Mouse (Mus musculus): ENCODE measurements at regions not wholly inside any gene's neighbourhood (a gene's known extent, or its start where the extent isn't known, plus 50 kb on each side); places are given as distances from the start of the nearest gene placed in this dataset.

DNA sequence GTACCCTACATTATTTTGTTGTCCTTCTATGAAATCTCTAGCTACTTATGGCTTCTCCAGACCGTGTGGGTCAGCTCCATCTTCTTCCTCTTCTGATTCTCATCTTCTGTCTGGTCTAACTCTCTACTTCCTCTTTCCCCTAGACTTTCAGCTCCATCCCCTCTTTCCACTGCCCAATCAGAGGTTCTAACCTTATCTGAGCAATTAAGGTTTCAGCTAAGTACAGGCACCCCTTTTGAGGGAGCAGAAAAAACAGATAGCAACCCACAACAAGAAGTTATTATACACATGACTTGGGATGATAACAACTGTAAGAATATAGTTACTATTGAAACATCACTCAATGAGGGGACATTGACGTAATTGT is 136.8 kb upstream of the Meis1 start:
- H3K27me3 ChIP-seq (ENCODE audit: insufficient read depth, poor library complexity, severe bottlenecking): no peaks in the 10 kb centered on the region
- H3K9me3 ChIP-seq: no peaks in the 10 kb centered on the region
- no peaks in the 10 kb centered on the region for H3K36me3 ChIP-seq
- H3K27ac ChIP-seq: no peak overlapping the region
- no peak for DNase-seq (ENCODE audit: low spot score)
- peaks cover 10% of the 10 kb centered on the region; the same call in 1 of the 2 replicates for H3K4me1 ChIP-seq (replicated peaks)
- WGBS: 88% methylated on average over 2 of the region's 2 CpGs
- no peak overlapping the region for H3K4me3 ChIP-seq

DNA sequence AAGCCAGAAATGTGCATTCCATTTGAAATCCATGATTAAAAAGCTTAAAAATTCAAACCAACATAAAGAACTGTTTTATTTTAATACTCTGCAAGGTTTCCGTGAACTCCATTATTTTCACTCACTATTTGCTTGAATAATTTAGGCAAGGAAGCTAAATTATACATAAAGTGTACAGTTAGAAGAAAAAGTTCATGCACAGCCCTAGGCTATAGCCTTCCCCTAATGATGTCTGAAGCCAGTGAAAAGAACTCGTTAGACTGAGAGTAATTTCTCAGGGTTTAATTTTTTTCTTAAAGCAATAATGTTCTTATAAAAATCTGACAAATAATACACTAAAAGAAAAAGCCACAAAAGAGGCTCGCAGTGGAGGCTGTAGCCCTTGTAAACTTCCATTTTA is 141.4 kb upstream of the Meis1 start:
- H3K27ac ChIP-seq: no peak overlapping the region
- no peaks in the 10 kb centered on the region for H3K36me3 ChIP-seq
- no peak for DNase-seq (ENCODE audit: low spot score)
- no peaks in the 10 kb centered on the region for H3K27me3 ChIP-seq (ENCODE audit: insufficient read depth, poor library complexity, severe bottlenecking)
- WGBS: 65% methylated on average over 3 of the region's 3 CpGs
- no peak overlapping the region for H3K4me3 ChIP-seq
- H3K9me3 ChIP-seq: no peaks in the 10 kb centered on the region
- H3K4me1 ChIP-seq (replicated peaks): peaks cover 12% of the 10 kb centered on the region; the same call in 1 of the 2 replicates

GRCm38 (mm10) chr11:19160669-19161068 is 141.9 kb upstream of the Meis1 start:
- peaks cover 12% of the 10 kb centered on the region; the same call in 1 of the 2 replicates for H3K4me1 ChIP-seq (replicated peaks)
- no peaks in the 10 kb centered on the region for H3K27me3 ChIP-seq (ENCODE audit: insufficient read depth, poor library complexity, severe bottlenecking)
- no peak overlapping the region for H3K27ac ChIP-seq
- H3K4me3 ChIP-seq: no peak overlapping the region
- H3K36me3 ChIP-seq: no peaks in the 10 kb centered on the region
- no peak for DNase-seq (ENCODE audit: low spot score)
- 34% methylated on average over 5 of the region's 5 CpGs for WGBS
- no peaks in the 10 kb centered on the region for H3K9me3 ChIP-seq

DNA sequence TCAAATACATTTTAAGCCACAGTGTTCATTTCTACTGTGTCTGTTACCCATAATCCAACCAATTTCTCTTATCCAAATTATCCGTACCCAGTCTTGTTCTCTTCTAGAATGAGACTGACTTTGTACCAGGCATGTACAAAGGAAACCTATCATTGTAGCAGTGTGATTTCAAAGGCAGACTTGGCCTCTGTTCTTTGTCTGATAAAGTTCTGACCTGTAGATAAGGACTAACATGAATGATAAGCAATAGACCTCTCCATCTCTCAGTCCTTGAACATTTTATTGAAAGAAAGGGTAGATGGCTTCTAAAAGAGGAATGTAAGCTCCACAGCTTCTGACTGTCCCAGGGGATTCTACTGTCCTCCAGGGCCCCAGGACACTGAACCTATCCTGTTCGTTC is 152.2 kb upstream of the Meis1 start:
- H3K27ac ChIP-seq: no peak overlapping the region
- 82% methylated on average over 2 of the region's 2 CpGs for WGBS
- no peak for DNase-seq (ENCODE audit: low spot score)
- H3K9me3 ChIP-seq: no peaks in the 10 kb centered on the region
- H3K27me3 ChIP-seq (ENCODE audit: insufficient read depth, poor library complexity, severe bottlenecking): no peaks in the 10 kb centered on the region
- 0 out of 2 replicates have a peak, but pooled peaks cover 6% of the 10 kb centered on the region for H3K4me1 ChIP-seq (replicated peaks)
- no peak overlapping the region for H3K4me3 ChIP-seq
- H3K36me3 ChIP-seq: no peaks in the 10 kb centered on the region

DNA sequence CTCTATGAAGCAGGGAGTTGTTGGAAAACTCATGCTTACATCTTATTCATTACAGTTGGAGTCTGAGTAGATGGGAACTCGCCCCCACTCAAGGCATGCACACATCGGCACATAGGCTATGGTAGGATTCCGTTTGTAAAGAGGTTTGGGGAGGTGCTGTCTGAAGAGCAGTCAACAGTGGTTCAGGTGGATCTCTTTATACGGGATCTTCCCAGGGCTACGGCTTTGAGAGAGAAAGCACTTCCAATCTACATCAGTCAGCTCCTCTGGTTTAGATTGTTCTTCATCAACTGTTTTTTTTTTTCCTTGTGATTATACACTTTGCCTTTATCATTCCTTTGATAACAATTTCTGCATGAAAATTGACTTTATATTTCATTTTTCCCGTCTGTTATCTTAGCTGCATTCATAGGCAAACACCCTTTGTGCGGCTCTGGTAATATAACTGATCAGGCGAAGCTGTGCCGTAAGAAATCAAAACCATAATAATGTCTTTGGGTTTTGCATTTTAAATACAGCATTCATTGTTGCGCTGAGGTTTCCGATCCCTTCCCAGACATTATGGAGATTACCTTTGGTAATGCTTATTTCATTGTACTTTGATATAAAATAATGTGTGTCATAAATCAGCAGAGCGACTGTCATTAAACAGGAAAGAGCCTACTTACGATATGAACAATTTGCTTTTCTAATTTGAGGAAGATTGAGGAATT is 155.7 kb upstream of the Meis1 start:
- DNase-seq (ENCODE audit: low spot score): no peak
- Histone ChIP-seq H3K4me3 (no peak overlapping the region), H3K36me3 (no peaks in the 10 kb centered on the region), H3K9me3 (no peaks in the 10 kb centered on the region), H3K27ac (no peak overlapping the region), H3K4me1 (replicated peaks) (0 out of 2 replicates have a peak, but pooled peaks cover 6% of the 10 kb centered on the region), H3K27me3 (ENCODE audit: insufficient read depth, poor library complexity, severe bottlenecking) (no peaks in the 10 kb centered on the region)
- 89% methylated on average over 13 of the region's 13 CpGs for WGBS

GRCm38 (mm10) chr11:19179290-19179689 is 160.5 kb upstream of the Meis1 start:
- H3K4me3 ChIP-seq: no peak overlapping the region
- no peaks in the 10 kb centered on the region for H3K4me1 ChIP-seq (replicated peaks)
- no peaks in the 10 kb centered on the region for H3K9me3 ChIP-seq
- no peak for DNase-seq (ENCODE audit: low spot score)
- no peak overlapping the region for H3K27ac ChIP-seq
- no peaks in the 10 kb centered on the region for H3K27me3 ChIP-seq (ENCODE audit: insufficient read depth, poor library complexity, severe bottlenecking)
- 91% methylated on average over 1 of the region's 1 CpGs for WGBS
- no peaks in the 10 kb centered on the region for H3K36me3 ChIP-seq

GRCm38 (mm10) chr11:19189778-19190177 is 171.0 kb upstream of the Meis1 start:
- 78% methylated on average over 2 of the region's 2 CpGs for WGBS
- H3K27ac ChIP-seq: no peak overlapping the region
- H3K9me3 ChIP-seq: no peaks in the 10 kb centered on the region
- H3K36me3 ChIP-seq: no peaks in the 10 kb centered on the region
- no peak for DNase-seq (ENCODE audit: low spot score)
- H3K27me3 ChIP-seq (ENCODE audit: insufficient read depth, poor library complexity, severe bottlenecking): no peaks in the 10 kb centered on the region
- H3K4me3 ChIP-seq: no peak overlapping the region
- peaks cover 31% of the 10 kb centered on the region for H3K4me1 ChIP-seq (replicated peaks)

DNA sequence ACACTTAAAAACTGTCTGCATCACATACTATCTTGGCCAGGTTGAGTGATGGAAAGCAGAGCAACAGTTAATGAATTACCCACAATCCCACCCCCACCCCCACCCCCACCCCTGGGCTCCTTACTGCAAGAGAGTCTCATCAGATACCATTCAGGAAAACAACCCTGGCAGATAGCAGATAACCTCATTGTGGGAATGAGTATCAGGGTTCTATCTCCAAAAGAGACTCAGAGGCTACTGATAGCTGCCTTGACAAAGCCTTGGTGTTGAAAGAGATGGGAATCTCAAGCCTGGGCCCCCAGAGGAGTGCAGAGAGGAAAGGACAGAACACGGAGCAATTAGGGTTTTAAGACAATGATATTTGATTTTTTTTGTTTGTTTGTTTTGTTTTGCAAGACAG is 175.7 kb upstream of the Meis1 start:
- Histone ChIP-seq H3K36me3 (no peaks in the 10 kb centered on the region), H3K9me3 (no peaks in the 10 kb centered on the region), H3K27ac (0 out of 2 replicates have a peak overlapping the region, but pooled peaks have one; percentile 1), H3K4me1 (replicated peaks) (peaks cover 37% of the 10 kb centered on the region), H3K27me3 (ENCODE audit: insufficient read depth, poor library complexity, severe bottlenecking) (no peaks in the 10 kb centered on the region), H3K4me3 (no peak overlapping the region)
- WGBS: 62% methylated on average over 1 of the region's 1 CpGs
- no peak for DNase-seq (ENCODE audit: low spot score)

- no peak overlapping the region for H3K27ac ChIP-seq
- 78% methylated on average over 1 of the region's 1 CpGs for WGBS
- H3K27me3 ChIP-seq (ENCODE audit: insufficient read depth, poor library complexity, severe bottlenecking): no peaks in the 10 kb centered on the region
- no peak overlapping the region for H3K4me3 ChIP-seq
- no peaks in the 10 kb centered on the region for H3K9me3 ChIP-seq
- H3K36me3 ChIP-seq: no peaks in the 10 kb centered on the region
- DNase-seq (ENCODE audit: low spot score): no peak
- H3K4me1 ChIP-seq (replicated peaks): peaks cover 32% of the 10 kb centered on the region
Measured at GRCm38 (mm10) chr11:19197790-19198189, 179.0 kb upstream of the Meis1 start.

- Histone ChIP-seq H3K9me3 (no peaks in the 10 kb centered on the region), H3K4me1 (replicated peaks) (peaks cover 37% of the 10 kb centered on the region), H3K4me3 (no peak overlapping the region), H3K27ac (peak overlapping the region; percentile 62), H3K36me3 (no peaks in the 10 kb centered on the region), H3K27me3 (ENCODE audit: insufficient read depth, poor library complexity, severe bottlenecking) (no peaks in the 10 kb centered on the region)
- 39% methylated on average over 8 of the region's 8 CpGs for WGBS
- no peak for DNase-seq (ENCODE audit: low spot score)
Measured at GRCm38 (mm10) chr11:19202602-19203517, 184.1 kb upstream of the Meis1 start.

DNA sequence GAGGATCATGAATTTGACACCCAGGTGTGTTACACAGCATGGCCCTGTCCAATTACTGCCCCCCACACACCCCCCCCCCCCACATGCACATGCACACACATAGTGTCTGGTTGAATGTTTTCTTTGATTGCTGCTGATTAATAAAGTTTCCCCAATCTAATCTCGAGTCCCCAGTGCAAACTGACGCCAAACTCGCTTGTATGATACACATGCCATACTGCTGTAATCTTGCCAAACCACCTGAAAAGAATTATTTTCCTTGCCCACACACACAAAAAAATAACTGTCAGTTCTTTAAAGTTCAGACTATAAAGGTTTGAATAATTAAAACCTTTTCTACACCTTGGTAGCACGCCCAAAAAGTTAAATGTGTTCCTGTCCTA is 184.7 kb upstream of the Meis1 start:
- DNase-seq (ENCODE audit: low spot score): no peak
- no peaks in the 10 kb centered on the region for H3K9me3 ChIP-seq
- no peaks in the 10 kb centered on the region for H3K36me3 ChIP-seq
- peak overlapping the region; percentile 62; the same call in 1 of the 2 replicates for H3K27ac ChIP-seq
- peaks cover 33% of the 10 kb centered on the region for H3K4me1 ChIP-seq (replicated peaks)
- WGBS: 90% methylated on average over 4 of the region's 4 CpGs
- H3K4me3 ChIP-seq: no peak overlapping the region
- no peaks in the 10 kb centered on the region for H3K27me3 ChIP-seq (ENCODE audit: insufficient read depth, poor library complexity, severe bottlenecking)

DNA sequence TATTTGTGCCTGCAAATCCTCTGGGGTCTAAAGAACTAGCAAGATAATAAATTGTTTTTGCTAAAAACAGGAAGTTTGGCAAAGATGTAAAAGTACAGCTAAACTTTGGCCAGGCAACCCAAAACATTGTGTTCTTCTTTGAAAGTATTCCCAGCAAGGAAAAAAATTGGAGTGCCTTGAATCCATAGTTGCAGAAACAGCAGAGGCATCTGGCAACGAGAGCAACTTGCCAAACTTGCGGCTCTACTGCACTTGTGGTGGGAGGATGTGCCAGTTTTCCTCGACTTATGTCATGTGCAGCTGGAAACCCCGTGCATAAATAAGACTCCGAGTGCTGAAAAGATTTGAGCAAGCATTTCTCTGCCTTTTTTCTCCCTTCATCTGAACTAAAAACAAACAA is 185.2 kb upstream of the Meis1 start:
- H3K36me3 ChIP-seq: no peaks in the 10 kb centered on the region
- no peaks in the 10 kb centered on the region for H3K27me3 ChIP-seq (ENCODE audit: insufficient read depth, poor library complexity, severe bottlenecking)
- WGBS: 46% methylated on average over 5 of the region's 5 CpGs
- H3K27ac ChIP-seq: no peak overlapping the region
- no peak for DNase-seq (ENCODE audit: low spot score)
- no peak overlapping the region for H3K4me3 ChIP-seq
- peaks cover 33% of the 10 kb centered on the region for H3K4me1 ChIP-seq (replicated peaks)
- H3K9me3 ChIP-seq: no peaks in the 10 kb centered on the region

- H3K9me3 ChIP-seq: no peaks in the 10 kb centered on the region
- H3K36me3 ChIP-seq: no peaks in the 10 kb centered on the region
- WGBS: 39% methylated on average over 7 of the region's 7 CpGs
- peak; percentile 20 for DNase-seq (ENCODE audit: low spot score)
- H3K27ac ChIP-seq: peak overlapping the region; percentile 75
- peaks cover 33% of the 10 kb centered on the region for H3K4me1 ChIP-seq (replicated peaks)
- H3K4me3 ChIP-seq: no peak overlapping the region
- no peaks in the 10 kb centered on the region for H3K27me3 ChIP-seq (ENCODE audit: insufficient read depth, poor library complexity, severe bottlenecking)
Measured at GRCm38 (mm10) chr11:19204521-19204920, 185.7 kb upstream of the Meis1 start.

All from hindbrain, embryonic 10.5 days (tissue).